Mouse (Mus musculus) splenic B cell, adult 2 months (primary cell): ENCODE results near the gene Eva1a.

Source experiments
- DNase-seq: peaks from one replicate; pipeline ENCODE4 v3.0.0-alpha.2; 2011; ENCODE audit warnings: low read depth, low spot score
- H3K27me3 ChIP-seq: 2 replicates; pipeline ENCODE4 v1.6.1; 2012; ENCODE audit warnings: mild to moderate bottlenecking, low read length, moderate library complexity, mixed read lengths; ENCODE audit not compliant: control insufficient read depth, poor library complexity, insufficient read depth, severe bottlenecking
- H3K36me3 ChIP-seq: 2 replicates; pipeline ENCODE4 v1.6.1; 2012; ENCODE audit warnings: mild to moderate bottlenecking, low read length, moderate library complexity, mixed read lengths; ENCODE audit not compliant: control insufficient read depth, poor library complexity, insufficient read depth, severe bottlenecking

The Eva1a gene

DNA sequence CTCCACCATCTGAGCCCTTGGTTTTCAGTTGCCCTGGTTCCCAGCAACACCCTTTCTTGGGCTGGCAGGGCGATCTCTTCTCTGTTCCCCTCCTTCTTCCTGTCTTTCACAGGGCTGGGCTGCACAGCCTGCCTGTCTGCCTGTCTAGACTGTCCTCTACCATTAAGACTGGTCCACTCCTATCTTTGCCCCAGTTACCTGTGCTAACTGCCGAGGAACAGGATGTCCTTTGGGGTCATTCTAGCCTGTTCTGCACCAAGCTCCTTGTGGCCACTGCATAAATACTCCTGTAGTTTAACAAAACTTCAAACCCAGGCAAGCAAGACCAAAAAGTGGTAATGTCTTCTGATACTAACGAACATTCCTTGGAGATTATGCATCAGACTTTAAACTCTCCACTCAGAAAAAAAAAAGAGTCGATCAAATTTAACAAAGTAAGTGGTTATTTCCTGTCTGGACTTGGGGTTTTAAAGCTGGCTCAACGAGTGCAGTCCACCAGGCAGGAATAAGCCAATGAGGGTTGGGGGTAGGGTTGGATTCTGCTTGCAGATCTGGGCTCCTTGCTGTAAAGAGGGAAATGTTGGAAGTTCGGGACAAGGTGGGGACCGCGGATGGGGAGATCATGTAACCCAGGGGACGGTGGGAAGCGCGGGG is at the start of gene Eva1a:
Gene Eva1a (plus strand): TSS at position 210 of the 654 bp plus-strand sequence.
- Histone ChIP-seq H3K27me3 (0 out of 2 replicates have a peak, but pooled peaks cover 2% of the 10 kb centered on the region), H3K36me3 (no peaks in the 10 kb centered on the region)
- no peak for DNase-seq

DNA sequence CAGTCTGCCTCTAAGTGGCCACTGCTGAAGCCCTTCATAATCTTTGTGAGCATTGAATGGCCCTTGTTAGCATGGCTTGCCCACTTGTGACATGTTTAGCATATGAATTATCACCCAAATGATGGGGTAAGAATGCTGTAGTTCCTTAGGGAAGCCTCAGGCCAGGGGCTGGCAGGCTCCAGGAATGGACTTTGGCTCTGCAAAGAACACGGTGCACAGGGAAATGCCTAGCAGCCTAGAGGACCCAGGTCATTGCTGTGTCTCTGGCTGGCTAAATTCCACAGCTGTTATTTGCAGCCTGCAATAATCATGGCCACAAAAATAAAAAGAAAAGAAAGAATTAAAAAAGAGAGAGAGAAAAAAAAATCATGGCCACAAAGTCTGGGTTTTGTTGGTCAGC is 28.5 kb upstream of the Eva1a start:
- no peak for DNase-seq
- no peaks in the 10 kb centered on the region for H3K36me3 ChIP-seq
- H3K27me3 ChIP-seq = no peaks in the 10 kb centered on the region

DNA sequence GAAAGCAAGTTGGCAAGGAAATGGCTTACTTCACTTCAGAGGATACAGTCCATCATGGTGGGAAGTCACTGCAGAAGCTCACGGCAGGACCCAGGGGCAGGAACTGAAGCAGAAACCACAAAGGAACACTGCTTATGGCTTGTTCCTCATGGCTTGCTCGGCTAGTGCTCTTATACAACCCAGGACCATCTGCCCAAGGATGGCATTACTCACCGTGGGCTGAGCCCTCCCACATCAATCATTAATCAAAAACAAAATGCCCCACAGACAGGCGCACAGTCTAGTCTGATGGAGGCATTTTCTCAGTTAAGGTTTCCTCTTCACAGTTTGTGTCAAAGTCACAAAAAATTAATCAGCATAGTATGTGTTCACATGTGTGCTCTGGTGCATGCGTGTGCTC is 19.8 kb upstream of the Eva1a start:
- no peaks in the 10 kb centered on the region for H3K36me3 ChIP-seq
- DNase-seq = no peak
- no peaks in the 10 kb centered on the region for H3K27me3 ChIP-seq

DNA sequence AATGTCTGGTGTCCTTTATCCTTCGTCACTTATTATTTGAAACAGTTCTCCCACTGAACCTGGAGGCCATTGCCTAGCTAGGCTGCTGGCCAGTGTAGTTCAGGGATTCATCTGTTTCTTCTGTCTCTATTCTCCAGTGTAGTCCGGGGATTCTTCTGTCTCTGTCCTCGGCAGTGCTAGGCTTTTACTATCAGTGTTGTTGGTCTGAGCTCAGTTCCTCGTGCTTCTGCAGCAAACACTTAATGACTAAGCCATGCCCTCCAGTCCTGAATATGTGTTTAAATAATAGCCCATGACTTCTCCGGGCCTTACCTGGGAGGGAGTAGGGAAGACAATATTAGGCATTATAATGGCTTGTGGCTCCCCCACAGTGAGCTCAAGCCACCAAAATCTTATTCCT is 19.3 kb upstream of the Eva1a start:
- no peak for DNase-seq
- no peaks in the 10 kb centered on the region for H3K36me3 ChIP-seq
- H3K27me3 ChIP-seq = no peaks in the 10 kb centered on the region

DNA sequence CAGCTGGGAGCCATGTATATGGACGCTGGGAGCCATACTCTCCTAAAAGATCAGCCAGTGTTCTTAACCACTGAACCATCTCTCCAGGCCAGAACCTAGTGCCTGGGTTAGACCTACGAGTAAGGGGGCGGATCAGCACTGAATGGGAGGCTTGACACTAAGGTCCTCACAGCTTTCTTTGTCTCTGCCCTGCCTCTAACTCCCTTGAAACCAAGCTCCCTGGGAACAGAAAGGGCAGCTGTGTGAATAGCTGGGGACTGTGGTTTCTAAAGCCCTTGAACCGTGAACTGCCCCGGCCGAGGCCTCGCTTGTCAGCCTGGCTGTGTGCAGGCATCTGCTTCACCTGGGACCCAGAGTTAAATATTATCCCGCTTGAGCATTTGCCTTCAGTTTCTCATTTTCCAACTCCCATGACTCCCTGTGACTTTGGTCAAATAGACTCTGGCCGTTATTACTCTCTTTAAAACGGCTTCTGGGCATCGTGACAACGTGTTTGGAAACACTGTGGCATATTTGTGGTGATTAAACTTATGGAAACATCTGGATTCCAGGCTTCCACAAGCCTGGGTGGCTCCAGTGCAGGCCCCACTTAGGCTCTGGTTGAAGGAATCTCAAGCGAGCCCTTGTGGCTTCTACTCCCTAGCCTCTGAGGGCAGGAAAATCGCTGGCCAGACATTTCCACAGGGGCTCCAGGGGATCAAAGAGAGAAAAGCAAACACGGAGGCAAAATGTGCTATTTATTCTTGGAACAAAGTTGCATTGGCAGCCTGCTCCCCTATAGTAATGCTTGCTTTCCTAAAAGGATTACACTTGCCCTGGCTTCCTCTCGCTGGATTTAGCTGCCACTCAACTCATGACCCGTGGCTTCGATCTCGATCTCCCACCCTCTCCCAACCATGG is 11.0 kb upstream of the Eva1a start:
- no peak for DNase-seq
- Histone ChIP-seq H3K27me3 (no peaks in the 10 kb centered on the region), H3K36me3 (no peaks in the 10 kb centered on the region)

DNA sequence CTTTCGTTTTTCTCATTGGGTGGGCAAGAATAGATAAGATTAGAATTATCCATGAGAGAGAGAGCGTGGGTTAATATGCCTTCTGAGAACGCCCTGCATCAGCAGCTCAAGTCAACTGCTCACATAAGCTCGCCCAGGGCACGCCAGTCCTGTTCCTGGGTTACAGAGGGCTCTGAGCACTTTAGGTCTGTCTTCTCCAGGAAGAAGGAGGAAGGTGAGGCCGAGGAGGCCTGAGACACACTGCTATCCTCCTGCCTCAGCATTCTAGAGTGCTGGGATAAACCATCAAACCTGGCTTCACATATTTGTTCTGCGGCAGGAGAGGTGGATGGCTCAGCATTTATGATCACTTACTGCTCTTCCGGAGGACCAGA is 10.3 kb upstream of the Eva1a start:
- H3K27me3 ChIP-seq = no peaks in the 10 kb centered on the region
- DNase-seq = no peak
- H3K36me3 ChIP-seq = no peaks in the 10 kb centered on the region

DNA sequence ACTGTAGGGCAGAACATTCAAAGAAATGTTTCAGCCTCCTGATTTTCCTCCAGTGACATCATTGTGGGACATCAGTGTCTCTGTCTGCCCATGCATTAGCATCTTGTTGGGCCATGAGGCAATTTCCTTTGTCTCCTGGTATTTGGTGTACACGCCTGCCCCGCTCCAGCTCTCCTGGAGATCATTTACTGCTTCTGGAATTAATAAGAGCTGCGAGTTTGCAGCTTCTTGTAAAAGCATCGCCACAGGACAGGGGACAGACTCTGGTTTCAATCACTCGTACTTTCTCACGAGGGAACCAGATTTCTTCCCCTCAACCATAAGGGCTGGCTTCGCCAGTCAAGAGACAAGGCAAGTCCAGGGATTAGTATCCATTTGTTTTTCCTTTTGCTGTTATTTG is 3.6 kb upstream of the Eva1a start:
- no peak for DNase-seq
- Histone ChIP-seq H3K27me3 (no peaks in the 10 kb centered on the region), H3K36me3 (no peaks in the 10 kb centered on the region)

DNA sequence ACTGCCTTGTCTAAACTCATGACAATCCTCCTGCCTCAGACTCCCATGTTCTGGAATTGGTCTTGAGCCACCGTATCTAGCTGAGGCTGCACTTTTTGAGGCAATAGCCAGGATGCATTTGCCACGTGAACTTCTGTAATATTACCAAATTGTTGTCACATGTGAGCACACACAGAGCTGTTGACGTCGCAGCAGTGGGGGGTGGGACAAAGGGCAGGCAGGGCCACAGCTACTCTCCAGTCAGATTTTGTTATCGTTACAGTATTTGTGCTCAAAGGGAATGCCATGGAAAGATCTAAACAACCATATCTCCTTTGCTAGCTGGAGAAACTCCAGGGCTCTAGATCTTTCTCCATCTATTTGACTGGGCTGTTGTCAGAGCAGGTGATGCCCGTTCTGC is 1.6 kb upstream of the Eva1a start:
- DNase-seq = no peak
- H3K27me3 ChIP-seq = 0 out of 2 replicates have a peak, but pooled peaks cover 2% of the 10 kb centered on the region
- no peaks in the 10 kb centered on the region for H3K36me3 ChIP-seq

DNA sequence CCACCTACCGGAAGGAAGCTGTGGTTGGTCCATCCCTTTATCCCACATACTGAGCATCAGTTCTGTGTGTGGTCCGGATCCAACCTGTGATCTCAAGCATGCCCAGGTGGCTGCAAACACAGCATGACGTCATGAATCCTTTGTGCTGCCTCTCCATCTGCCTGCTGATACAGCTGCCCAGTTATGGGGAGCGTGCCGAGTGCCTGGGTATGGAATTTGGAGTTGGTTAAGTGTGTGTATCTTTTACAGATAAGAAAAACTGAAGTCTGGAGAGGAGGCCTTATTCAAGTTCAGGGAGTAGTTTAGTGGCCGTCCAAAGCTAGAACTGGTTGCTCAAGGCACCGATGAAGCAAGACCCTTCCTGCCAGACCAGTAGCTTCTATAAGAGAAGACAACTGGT is 875 bp upstream of the Eva1a start:
- Histone ChIP-seq H3K27me3 (0 out of 2 replicates have a peak, but pooled peaks cover 2% of the 10 kb centered on the region), H3K36me3 (no peaks in the 10 kb centered on the region)
- no peak for DNase-seq

DNA sequence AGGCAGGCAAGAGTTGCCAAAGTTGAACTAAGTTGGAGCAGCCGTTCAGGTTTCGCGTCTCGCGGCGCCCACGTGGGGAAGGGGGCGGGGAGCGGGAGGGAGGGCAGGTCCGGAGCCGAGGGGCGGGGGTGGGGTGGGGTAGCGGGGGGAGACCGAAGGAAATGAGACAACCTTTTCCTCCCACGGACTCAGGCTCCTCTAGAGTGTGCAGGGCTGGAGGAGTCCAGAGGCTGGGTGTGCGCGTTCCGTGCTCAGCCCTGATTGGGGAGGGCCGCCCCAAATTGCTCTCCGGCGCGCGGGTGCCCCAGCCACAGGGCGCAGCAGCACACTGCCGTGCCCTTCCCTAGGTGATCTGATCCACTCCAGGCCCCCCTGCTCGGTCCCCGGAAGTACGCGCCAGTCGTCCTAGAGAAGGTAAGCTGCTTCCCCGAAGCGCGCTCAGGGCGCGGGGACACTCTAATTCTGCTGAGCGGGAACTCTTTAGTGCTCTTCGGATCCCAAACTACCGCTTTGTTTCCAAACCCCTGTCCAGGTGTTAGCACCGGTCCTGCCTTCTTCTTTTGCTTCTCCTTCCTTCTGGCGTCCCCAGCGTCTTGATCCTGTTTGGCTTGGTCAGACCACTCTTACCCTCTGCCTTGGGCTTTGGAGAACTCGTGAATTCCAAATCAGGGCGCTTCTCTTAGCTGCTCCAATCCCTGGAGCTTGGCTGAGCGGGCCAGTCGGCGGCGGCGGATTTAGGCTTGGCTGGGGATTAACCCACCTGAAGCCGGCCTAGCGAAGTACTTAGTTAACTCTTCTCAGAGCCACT is 849 bp downstream of the Eva1a start:
- no peak for DNase-seq
- Histone ChIP-seq H3K27me3 (0 out of 2 replicates have a peak, but pooled peaks cover 2% of the 10 kb centered on the region), H3K36me3 (no peaks in the 10 kb centered on the region)

DNA sequence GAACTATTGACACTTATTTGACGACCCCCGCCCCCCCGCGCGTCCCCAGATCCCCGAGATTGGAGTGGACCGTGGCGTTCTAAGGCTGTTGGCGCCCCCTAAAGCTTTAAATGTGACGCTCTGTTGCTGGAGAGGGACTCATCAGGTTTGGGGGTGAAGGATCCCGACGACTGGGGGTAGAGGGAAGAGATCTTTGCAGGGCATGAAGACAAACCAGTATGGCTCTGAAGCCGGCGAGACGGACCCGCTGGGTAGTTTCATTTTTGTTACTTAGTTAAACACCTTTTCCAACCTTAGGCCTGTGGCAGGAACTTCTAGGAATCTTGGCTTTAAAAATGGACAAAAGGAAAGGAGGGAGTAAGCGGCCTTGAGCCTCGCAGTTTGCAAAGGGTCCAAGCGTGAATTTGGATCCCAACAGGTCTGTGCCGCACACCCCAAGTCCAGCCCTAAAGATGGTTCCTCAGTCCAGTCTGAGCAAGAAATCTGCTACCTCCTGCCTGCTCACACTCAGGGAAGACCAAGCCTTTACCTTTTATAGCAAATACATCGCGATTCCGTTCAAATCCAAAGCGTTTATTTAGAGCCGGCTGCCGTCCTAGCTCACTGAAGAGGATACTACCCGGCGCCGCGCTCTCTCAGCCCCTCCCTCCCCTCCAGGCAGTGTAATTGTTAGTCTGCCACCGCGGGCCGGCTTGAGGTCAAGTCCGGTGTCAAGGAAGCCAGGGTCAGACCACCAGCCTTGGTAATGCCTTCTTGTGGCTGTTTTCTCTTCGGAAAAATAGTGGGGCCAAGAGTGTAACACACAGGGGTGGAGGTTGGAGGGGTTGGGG is 1.7 kb downstream of the Eva1a start:
- H3K36me3 ChIP-seq = no peaks in the 10 kb centered on the region

DNA sequence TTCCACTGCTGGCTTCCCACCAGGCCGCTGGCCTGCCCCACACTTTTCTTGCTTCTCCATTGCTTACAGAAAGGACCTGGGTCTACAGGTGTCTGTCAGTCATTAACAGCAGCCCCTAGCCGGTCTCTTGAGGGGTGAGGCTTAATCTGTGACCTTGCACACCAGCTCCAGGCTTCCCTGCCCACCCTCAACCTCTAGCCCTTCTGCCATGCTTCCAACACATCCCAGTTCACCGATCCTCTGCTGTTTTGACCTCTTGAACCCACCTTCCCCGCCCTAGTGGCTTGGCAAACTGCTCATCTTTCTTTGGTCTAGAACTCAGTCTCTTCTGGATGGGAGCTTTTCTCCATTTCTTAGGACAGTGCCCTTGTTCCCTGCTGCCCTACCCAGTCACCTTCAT is 2.8 kb downstream of the Eva1a start:
- Histone ChIP-seq H3K36me3 (no peaks in the 10 kb centered on the region), H3K27me3 (0 out of 2 replicates have a peak, but pooled peaks cover 2% of the 10 kb centered on the region)
- no peak for DNase-seq

More for the DNA sequence above, 1.7 kb downstream of the Eva1a start:
- DNase-seq = no peak
- H3K27me3 ChIP-seq = 0 out of 2 replicates have a peak, but pooled peaks cover 2% of the 10 kb centered on the region

DNA sequence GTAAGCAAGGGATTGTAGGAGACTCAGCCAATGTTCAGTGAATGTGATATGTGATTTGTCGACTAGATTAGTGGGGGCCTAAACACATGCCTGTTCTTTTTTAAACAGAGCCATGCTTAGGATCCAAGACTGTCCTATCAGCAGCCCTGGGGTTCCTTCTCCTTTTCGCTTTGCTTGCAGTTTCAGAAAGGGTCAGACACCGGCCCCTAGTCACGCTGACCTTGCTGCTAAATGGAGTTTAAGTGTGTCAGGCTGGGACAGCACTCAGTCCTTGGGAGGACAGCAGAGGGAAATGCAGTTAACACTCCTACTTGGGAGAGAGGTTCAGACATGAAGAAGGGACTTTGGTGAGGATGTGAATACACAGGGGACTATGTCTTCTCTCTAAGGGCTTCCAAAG is 3.7 kb downstream of the Eva1a start:
- H3K36me3 ChIP-seq = no peaks in the 10 kb centered on the region
- no peak for DNase-seq
- 0 out of 2 replicates have a peak, but pooled peaks cover 2% of the 10 kb centered on the region for H3K27me3 ChIP-seq

DNA sequence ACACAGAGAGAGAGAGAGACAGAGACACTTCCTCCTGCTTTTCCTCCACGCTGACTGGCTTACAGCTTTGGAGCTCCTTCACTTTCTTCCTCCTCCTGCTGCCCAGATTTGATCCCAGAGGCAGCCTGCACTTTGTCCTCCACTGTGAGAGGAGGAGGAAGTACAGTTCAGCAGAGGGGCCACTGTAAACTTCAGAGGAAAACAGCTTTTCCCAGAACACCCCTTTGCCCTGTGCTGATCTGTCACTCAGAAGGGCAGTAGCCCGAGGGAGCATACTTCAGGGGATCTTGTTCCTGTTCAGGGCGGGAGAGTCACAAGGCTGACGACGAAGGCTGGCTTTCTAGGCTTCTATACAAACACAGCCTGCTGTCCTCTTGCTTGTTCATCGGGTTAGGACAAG is 7.1 kb downstream of the Eva1a start:
- Histone ChIP-seq H3K27me3 (0 out of 2 replicates have a peak, but pooled peaks cover under 1% of the 10 kb centered on the region), H3K36me3 (no peaks in the 10 kb centered on the region)
- no peak for DNase-seq
